Mouse (Mus musculus) central nervous system, embryonic 18 days (tissue): ENCODE results near the gene Pax9. TPM values are rescaled to one million over a fixed set of nuclear protein-coding genes. Genes with fewer than 3 reads are reported as not detected.

ENCODE experiments used
- polyA plus RNA-seq: library from polyadenylated mRNA; depleted of rRNA; stranded (reverse); fragments of >200 nt; gene quantifications from 2 replicates; pipeline ENCODE4 v1.2.3, GENCODE M21; 2012; rRNA removed

The Pax9 gene
- 0.03 and 0.15 TPM in 2 replicates for polyA plus RNA-seq

GRCm38 (mm10) chr12:56691427-56692079 is at the start of gene Pax9:
Gene Pax9, plus strand, starts transcription at chr12:56691767.

Other genes with a start within 250 kb of the Pax9 start
- gene Nkx2-1, start 154.9 kb upstream of the Pax9 start, polyA plus RNA-seq = 11.6 and 19.1 TPM in 2 replicates
- gene Nkx2-9, start 78.5 kb upstream of the Pax9 start, polyA plus RNA-seq = 0.07 TPM in 1 of 2 replicates, not detected in the other